Mouse (Mus musculus) forebrain, embryonic 13.5 days (tissue): ENCODE results near the gene Ndufa4l2. TPM values are rescaled to one million over a fixed set of nuclear protein-coding genes. Genes with fewer than 3 reads are reported as not detected.

Experiments
- ATAC-seq: fragments of 200-750 bp; cut with Nextera tagmentation; 2 replicates; pipeline ENCODE4 v1.8.0; 2017
- H3K27ac ChIP-seq: fragments of 300-500 bp; sonication (generic); 2 replicates; pipeline ENCODE4 v1.5.1; 2015; ENCODE audit warnings: inconsistent platforms, mild to moderate bottlenecking, moderate library complexity
- H3K27me3 ChIP-seq: fragments of 300-500 bp; sonication (generic); 2 replicates; pipeline ENCODE4 v1.6.1; 2015; ENCODE audit warnings: mild to moderate bottlenecking, inconsistent platforms
- H3K36me3 ChIP-seq: fragments of 300-500 bp; sonication (generic); 2 replicates; pipeline ENCODE4 v1.6.1; 2015; ENCODE audit warnings: mild to moderate bottlenecking, inconsistent platforms; ENCODE audit not compliant: poor library complexity, severe bottlenecking
- H3K4me1 ChIP-seq: fragments of 300-500 bp; sonication (generic); 2 replicates; pipeline ENCODE4 v1.6.1; 2015; ENCODE audit warnings: inconsistent platforms
- H3K4me2 ChIP-seq: fragments of 300-500 bp; sonication (generic); 2 replicates; pipeline ENCODE4 v1.6.1; 2015; ENCODE audit warnings: inconsistent platforms, mild to moderate bottlenecking, moderate library complexity
- H3K4me3 ChIP-seq: fragments of 300-500 bp; sonication (generic); 2 replicates; pipeline ENCODE4 v1.5.1; 2015; ENCODE audit warnings: mild to moderate bottlenecking, inconsistent platforms
- H3K9ac ChIP-seq: fragments of 300-500 bp; sonication (generic); 2 replicates; pipeline ENCODE4 v1.6.1; 2015; ENCODE audit warnings: mild to moderate bottlenecking, inconsistent platforms
- H3K9me3 ChIP-seq: fragments of 300-500 bp; sonication (generic); replicated peaks from 2 replicates; pipeline ENCODE4 v1.6.1; 2016; ENCODE audit warnings: inconsistent platforms
- WGBS: fragments of 180-500 bp; shearing (Covaris S2); methylation state at CpG from one replicate; pipeline ENCODE4 v1.1.7; 2015; 5-methylcytosine and 5-hydroxymethylcytosine counted together
- polyA plus RNA-seq: library from polyadenylated mRNA; unstranded; fragments of >200 nt; fragmentation: Nextera tagmentation; extraction: Ambion mirVana; gene quantifications from 2 replicates; pipeline ENCODE4 v1.2.1, GENCODE M21; 2015

Gene Ndufa4l2
- polyA plus RNA-seq, 1 experiment from 2014 or later: 11.9 TPM

- H3K9ac ChIP-seq: no peak overlapping the region
- no peak for ATAC-seq
- H3K27me3 ChIP-seq: no peaks in the 10 kb centered on the region
- H3K9me3 ChIP-seq: no peaks in the 10 kb centered on the region
- H3K4me3 ChIP-seq: no peak overlapping the region
- H3K27ac ChIP-seq: peak overlapping the region; percentile 32
- no peaks in the 10 kb centered on the region for H3K4me1 ChIP-seq
- 69% methylated on average over 8 of the region's 8 CpGs for WGBS
- H3K4me2 ChIP-seq: no peak overlapping the region
- peaks cover 93% of the 10 kb centered on the region for H3K36me3 ChIP-seq
Measured at GRCm38 (mm10) chr10:127491128-127491512, 23.6 kb upstream of the Ndufa4l2 start.

GRCm38 (mm10) chr10:127492118-127492517, 22.6 kb upstream of the Ndufa4l2 start:
- no peak overlapping the region for H3K9ac ChIP-seq
- no peaks in the 10 kb centered on the region for H3K9me3 ChIP-seq
- H3K4me1 ChIP-seq: no peaks in the 10 kb centered on the region
- peaks cover 95% of the 10 kb centered on the region for H3K36me3 ChIP-seq
- no peak for ATAC-seq
- no peaks in the 10 kb centered on the region for H3K27me3 ChIP-seq
- H3K4me3 ChIP-seq: no peak overlapping the region
- no peak overlapping the region for H3K4me2 ChIP-seq
- no peak overlapping the region for H3K27ac ChIP-seq
- 92% methylated on average over 3 of the region's 3 CpGs for WGBS

- Histone ChIP-seq H3K27ac (no peak overlapping the region), H3K27me3 (no peaks in the 10 kb centered on the region), H3K4me3 (no peak overlapping the region), H3K4me2 (no peak overlapping the region), H3K9ac (no peak overlapping the region), H3K4me1 (no peaks in the 10 kb centered on the region), H3K36me3 (peaks cover 91% of the 10 kb centered on the region), H3K9me3 (no peaks in the 10 kb centered on the region)
- 95% methylated on average over 3 of the region's 3 CpGs for WGBS
- ATAC-seq: no peak
Measured at GRCm38 (mm10) chr10:127496156-127496555, 18.6 kb upstream of the Ndufa4l2 start.

GRCm38 (mm10) chr10:127499516-127499915, 15.3 kb upstream of the Ndufa4l2 start:
- no peak overlapping the region for H3K9ac ChIP-seq
- ATAC-seq: no peak
- no peak overlapping the region for H3K4me3 ChIP-seq
- H3K4me1 ChIP-seq: no peaks in the 10 kb centered on the region
- WGBS: 81% methylated on average over 5 of the region's 5 CpGs
- peaks cover 70% of the 10 kb centered on the region for H3K36me3 ChIP-seq
- H3K9me3 ChIP-seq: no peaks in the 10 kb centered on the region
- H3K27ac ChIP-seq: no peak overlapping the region
- H3K27me3 ChIP-seq: no peaks in the 10 kb centered on the region
- no peak overlapping the region for H3K4me2 ChIP-seq

- H3K36me3 ChIP-seq: peaks cover 65% of the 10 kb centered on the region
- WGBS: 87% methylated on average over 4 of the region's 4 CpGs
- H3K27ac ChIP-seq: no peak overlapping the region
- ATAC-seq: no peak
- H3K4me1 ChIP-seq: no peaks in the 10 kb centered on the region
- no peaks in the 10 kb centered on the region for H3K27me3 ChIP-seq
- no peak overlapping the region for H3K4me2 ChIP-seq
- no peak overlapping the region for H3K4me3 ChIP-seq
- no peak overlapping the region for H3K9ac ChIP-seq
- no peaks in the 10 kb centered on the region for H3K9me3 ChIP-seq
Measured at GRCm38 (mm10) chr10:127500042-127500441, 14.7 kb upstream of the Ndufa4l2 start.

- 86% methylated on average over 12 of the region's 13 CpGs for WGBS
- no peaks in the 10 kb centered on the region for H3K9me3 ChIP-seq
- no peaks in the 10 kb centered on the region for H3K4me1 ChIP-seq
- no peak within 1 kb of the TSS for H3K4me3 ChIP-seq
- no peak within 1 kb of the TSS for H3K27ac ChIP-seq
- ATAC-seq: no peak
- H3K36me3 ChIP-seq: peaks cover 54% of the 10 kb centered on the region
- H3K4me2 ChIP-seq: no peak within 1 kb of the TSS
- H3K9ac ChIP-seq: no peak within 1 kb of the TSS
- no peaks in the 10 kb centered on the region for H3K27me3 ChIP-seq
Measured at GRCm38 (mm10) chr10:127500894-127501893, 13.6 kb upstream of the Ndufa4l2 start, which contains the start of gene Stac3. Stac3 (plus strand) TSS chr10:127501686.

GRCm38 (mm10) chr10:127508239-127508638, 6.5 kb upstream of the Ndufa4l2 start:
- no peak for ATAC-seq
- peaks cover 15% of the 10 kb centered on the region for H3K27me3 ChIP-seq
- H3K4me3 ChIP-seq: peak overlapping the region; percentile 38; the same call in 1 of the 2 replicates
- H3K4me2 ChIP-seq: peak overlapping the region; percentile 89
- H3K9me3 ChIP-seq: no peaks in the 10 kb centered on the region
- WGBS: 2% methylated on average over 15 of the region's 15 CpGs
- H3K9ac ChIP-seq: no peak overlapping the region
- H3K4me1 ChIP-seq: peaks cover 51% of the 10 kb centered on the region
- H3K36me3 ChIP-seq: peaks cover 6% of the 10 kb centered on the region; the same call in 1 of the 2 replicates
- H3K27ac ChIP-seq: peak overlapping the region; percentile 98; the same call in 1 of the 2 replicates

GRCm38 (mm10) chr10:127509051-127509836, 5.5 kb upstream of the Ndufa4l2 start:
- Histone ChIP-seq H3K9me3 (no peaks in the 10 kb centered on the region), H3K4me1 (peaks cover 61% of the 10 kb centered on the region), H3K9ac (peak overlapping the region; percentile 59), H3K27ac (peak overlapping the region; percentile 98), H3K36me3 (no peaks in the 10 kb centered on the region), H3K4me3 (peak overlapping the region; percentile 38), H3K4me2 (peak overlapping the region; percentile 89), H3K27me3 (peaks cover 21% of the 10 kb centered on the region)
- WGBS: under 1% methylated on average over 35 of the region's 35 CpGs
- peak; percentile 71 for ATAC-seq

GRCm38 (mm10) chr10:127509837-127510701, 4.7 kb upstream of the Ndufa4l2 start:
- Histone ChIP-seq H3K27ac (peak overlapping the region; percentile 98), H3K4me2 (peak overlapping the region; percentile 89), H3K27me3 (peaks cover 29% of the 10 kb centered on the region), H3K4me1 (peaks cover 69% of the 10 kb centered on the region), H3K4me3 (peak overlapping the region; percentile 38), H3K9ac (peak overlapping the region; percentile 59), H3K36me3 (no peaks in the 10 kb centered on the region), H3K9me3 (no peaks in the 10 kb centered on the region)
- peak; percentile 28 for ATAC-seq
- under 1% methylated on average over 17 of the region's 17 CpGs for WGBS

GRCm38 (mm10) chr10:127510895-127511617, 3.7 kb upstream of the Ndufa4l2 start:
- peaks cover 39% of the 10 kb centered on the region for H3K27me3 ChIP-seq
- peak overlapping the region; percentile 89 for H3K4me2 ChIP-seq
- no peaks in the 10 kb centered on the region for H3K36me3 ChIP-seq
- WGBS: 4% methylated on average over 11 of the region's 11 CpGs
- ATAC-seq: no peak
- no peaks in the 10 kb centered on the region for H3K9me3 ChIP-seq
- peak overlapping the region; percentile 45 for H3K4me3 ChIP-seq
- H3K4me1 ChIP-seq: peaks cover 79% of the 10 kb centered on the region
- peak overlapping the region; percentile 98 for H3K27ac ChIP-seq
- H3K9ac ChIP-seq: peak overlapping the region; percentile 77
